Mouse (Mus musculus) ES-E14 (cell line): ENCODE results near the gene Zfp872. TPM values are rescaled to one million over a fixed set of nuclear protein-coding genes. Genes with fewer than 3 reads are reported as not detected.

ENCODE experiments used
- DNase-seq: peaks from one replicate; pipeline ENCODE4 v3.0.0-alpha.2; 2013; ENCODE audit warnings: low read depth, low spot score
- H3K27ac ChIP-seq: 2 replicates; pipeline ENCODE4 v1.5.1; 2012; ENCODE audit warnings: low read depth, mild to moderate bottlenecking, low read length, moderate library complexity, mixed read lengths; ENCODE audit not compliant: poor library complexity, insufficient read depth, severe bottlenecking
- H3K36me3 ChIP-seq: 2 replicates; pipeline ENCODE4 v1.6.1; 2012; ENCODE audit warnings: mild to moderate bottlenecking, low read length, moderate library complexity, mixed read lengths; ENCODE audit not compliant: control insufficient read depth, poor library complexity, insufficient read depth, severe bottlenecking
- H3K4me1 ChIP-seq, 2 experiments: fragments of 150-350 bp in 1 of 2; sonication (generic) in 1 of 2; 2 replicates each; pipeline ENCODE4 v1.6.1; 2012; ENCODE audit warnings: low read length in 2 of 2, mild to moderate bottlenecking in 1 of 2, mixed read lengths in 1 of 2; ENCODE audit not compliant: control insufficient read depth in 2 of 2, insufficient read depth in 2 of 2, poor library complexity in 1 of 2
- H3K4me3 ChIP-seq, 2 experiments: fragments of 150-350 bp in 1 of 2; sonication (generic) in 1 of 2; 2 replicates each; pipeline ENCODE4 v1.5.1; 2012; ENCODE audit warnings: low read length in 2 of 2, low read depth in 1 of 2, mild to moderate bottlenecking in 1 of 2, mixed read lengths in 1 of 2; ENCODE audit not compliant: insufficient read depth in 1 of 2, poor library complexity in 1 of 2, severe bottlenecking in 1 of 2
- H3K9ac ChIP-seq: 2 replicates; pipeline ENCODE4 v1.6.1; 2012; ENCODE audit warnings: low read depth, mild to moderate bottlenecking, low read length, mixed read lengths; ENCODE audit not compliant: poor library complexity, insufficient read depth, severe bottlenecking
- H3K9me3 ChIP-seq: fragments of 150-350 bp; sonication (generic); 2 replicates; pipeline ENCODE4 v1.6.1; 2012; ENCODE audit warnings: low read depth, mild to moderate bottlenecking, low read length; ENCODE audit not compliant: control insufficient read depth, insufficient read depth
- CHD2 ChIP-seq: IDR thresholded peaks from 2 replicates; pipeline ENCODE4 v1.6.1; 2014; ENCODE audit warnings: mild to moderate bottlenecking, low read depth, low read length, inconsistent platforms
- HCFC1 ChIP-seq: IDR thresholded peaks from 2 replicates; pipeline ENCODE4 v1.6.1; 2012; ENCODE audit warnings: low read length, inconsistent platforms, borderline replicate concordance; ENCODE audit not compliant: insufficient read depth
- MAFK ChIP-seq: IDR thresholded peaks from 2 replicates; pipeline ENCODE4 v1.6.1; 2014; ENCODE audit warnings: mild to moderate bottlenecking, low read depth, low read length, inconsistent platforms; ENCODE audit not compliant: insufficient read depth
- ZC3H11A ChIP-seq: IDR thresholded peaks from 2 replicates; pipeline ENCODE4 v1.6.1; 2012; ENCODE audit warnings: low read depth, mild to moderate bottlenecking, inconsistent platforms, low read length, borderline replicate concordance
- ZNF384 ChIP-seq: IDR thresholded peaks from 2 replicates; pipeline ENCODE4 v1.6.1; 2012; ENCODE audit warnings: low read depth, low read length, inconsistent platforms
- in situ Hi-C, 2 experiments: fragments of 600-800 bp; cut with MboI; formaldehyde crosslinking; loops; one replicate each; pipeline ENCODE4 v1.15.1; 2025; ENCODE audit warnings: low sequenced_read_pairs in 2 of 2, inconsistent platforms in 1 of 2; ENCODE audit not compliant: unreplicated experiment in 2 of 2
- total RNA-seq: library from RNA; depleted of rRNA; stranded (reverse); fragments of 300-350 nt; gene quantifications from 2 replicates; pipeline ENCODE4 v1.2.3, GENCODE M21; 2012; rRNA removed

The Zfp872 gene
- 0.22 TPM in 1 of 2 replicates, not detected in the other for total RNA-seq

- peak; percentile 16 for DNase-seq
- Histone ChIP-seq H3K36me3 (no peaks in the 10 kb centered on the region), H3K4me1 (no peaks in the 10 kb centered on the region), H3K27ac (no peak within 1 kb of the TSS), H3K9me3 (peaks cover 15% of the 10 kb centered on the region), H3K4me3 (peak within 1 kb of the TSS; percentile 52 to 57), H3K9ac (peak within 1 kb of the TSS; percentile 36)
- in situ Hi-C loops, result no loop called here
- no peak for TF ChIP-seq HCFC1
- no peak for TF ChIP-seq ZC3H11A
- no peak for TF ChIP-seq CHD2
- no peak for TF ChIP-seq MAFK
- TF ChIP-seq ZNF384, result no peak
Observed at GRCm38 (mm10) chr9:22188025-22188611, at the start of gene Zfp872. Gene Zfp872 (plus strand): TSS chr9:22188090.

GRCm38 (mm10) chr9:22138480-22138879 lies 49.4 kb upstream of the Zfp872 start:
- H3K9ac ChIP-seq, result no peak overlapping the region
- no peak overlapping the region for H3K27ac ChIP-seq
- no peak for DNase-seq
- H3K4me3 ChIP-seq, result no peak overlapping the region
- TF ChIP-seq ZC3H11A (no peak), HCFC1 (no peak), ZNF384 (no peak), MAFK (no peak), CHD2 (no peak)
- no peaks in the 10 kb centered on the region for H3K36me3 ChIP-seq
- in situ Hi-C loops, result no loop called here
- H3K9me3 ChIP-seq, result no peaks in the 10 kb centered on the region
- peaks cover 2 to 14% of the 10 kb centered on the region in 2 experiments; a peak in 2 of 4 replicates for H3K4me1 ChIP-seq

DNA sequence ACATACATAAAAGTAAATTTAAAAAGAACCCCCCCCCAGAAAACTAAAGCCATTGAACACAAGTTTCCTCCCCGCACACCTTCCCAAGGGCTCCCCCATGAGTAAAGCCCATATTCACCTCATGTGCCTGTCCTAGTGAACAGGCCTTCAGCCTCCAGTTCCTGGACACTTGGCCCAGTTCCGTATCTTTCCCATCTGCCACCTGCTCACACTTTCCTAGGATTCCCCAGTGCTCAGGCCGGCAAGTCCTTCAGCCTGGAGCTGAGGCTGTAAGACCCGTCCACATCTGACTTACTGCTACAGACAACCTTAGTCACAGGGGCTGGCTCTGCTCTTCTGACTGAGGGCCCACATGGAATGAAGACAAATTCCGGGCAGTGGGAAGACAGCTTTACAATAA lies 48.1 kb upstream of the Zfp872 start:
- peaks cover 2 to 12% of the 10 kb centered on the region in 2 experiments; a peak in 2 of 4 replicates for H3K4me1 ChIP-seq
- H3K9ac ChIP-seq, result no peak overlapping the region
- H3K9me3 ChIP-seq, result no peaks in the 10 kb centered on the region
- DNase-seq, result no peak
- H3K36me3 ChIP-seq, result no peaks in the 10 kb centered on the region
- TF ChIP-seq ZC3H11A (no peak), MAFK (no peak), ZNF384 (no peak), HCFC1 (no peak)
- no peak overlapping the region for H3K4me3 ChIP-seq
- no peak overlapping the region for H3K27ac ChIP-seq
- in situ Hi-C loops, result loop anchor here in 1 of 2 experiments (10.0 kb wide), 1 partner anchor 165 kb away; no protein-coding TSS in a partner anchor

DNA sequence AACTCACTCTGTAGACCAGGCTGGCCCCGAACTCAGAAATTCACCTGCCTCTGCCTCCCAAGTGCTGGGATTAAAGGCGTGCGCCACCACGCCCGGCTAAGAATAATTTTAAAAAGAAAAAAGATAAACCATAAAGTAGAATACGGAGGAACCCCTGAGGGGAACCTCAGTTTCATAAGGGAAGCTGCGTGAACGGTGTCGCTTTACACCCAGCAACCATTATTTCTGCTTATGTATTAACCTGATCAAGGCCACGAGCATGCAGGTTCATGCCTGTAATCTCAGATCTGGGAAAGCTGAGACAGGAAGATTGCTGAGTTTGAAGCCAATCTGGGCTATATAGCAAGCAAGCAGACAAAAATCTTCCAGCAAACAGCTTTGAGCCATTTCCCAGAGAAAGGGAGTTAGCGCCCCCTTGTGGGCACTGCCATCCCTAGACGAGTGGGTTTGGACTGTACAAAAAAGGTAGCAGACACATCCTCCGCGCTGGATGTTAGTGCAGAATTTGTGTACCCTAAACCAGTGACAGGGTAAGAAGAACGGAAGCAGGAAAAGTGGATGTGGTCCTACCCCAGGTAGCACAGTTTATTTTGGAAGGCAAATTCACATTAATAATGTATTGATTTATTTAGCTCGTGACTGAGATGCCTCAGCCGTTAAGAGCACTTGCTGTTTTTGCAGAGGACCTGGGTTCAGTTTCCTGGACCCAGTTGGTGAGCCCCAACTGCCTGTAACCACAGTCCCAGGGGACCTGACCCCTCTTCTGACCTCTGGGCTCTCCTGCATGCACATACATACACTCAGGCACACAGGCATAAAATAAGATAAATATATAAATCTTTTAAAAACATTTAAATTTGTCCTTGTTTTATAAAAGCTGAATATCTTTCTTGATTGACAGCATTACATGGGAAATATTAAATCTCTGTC lies 44.5 kb upstream of the Zfp872 start:
- Histone ChIP-seq H3K27ac (no peak overlapping the region), H3K9ac (no peak overlapping the region), H3K4me1 (no peaks in the 10 kb centered on the region), H3K36me3 (no peaks in the 10 kb centered on the region), H3K4me3 (no peak overlapping the region), H3K9me3 (no peaks in the 10 kb centered on the region)
- in situ Hi-C loops, result loop anchor here in 1 of 2 experiments (10.0 kb wide), 1 partner anchor 169 kb away; no protein-coding TSS in a partner anchor
- TF ChIP-seq MAFK (no peak), ZC3H11A (peak; percentile 89)
- DNase-seq, result no peak
